Mouse (Mus musculus): ENCODE data around the gene Hectd4.

Gene Hectd4

DNA sequence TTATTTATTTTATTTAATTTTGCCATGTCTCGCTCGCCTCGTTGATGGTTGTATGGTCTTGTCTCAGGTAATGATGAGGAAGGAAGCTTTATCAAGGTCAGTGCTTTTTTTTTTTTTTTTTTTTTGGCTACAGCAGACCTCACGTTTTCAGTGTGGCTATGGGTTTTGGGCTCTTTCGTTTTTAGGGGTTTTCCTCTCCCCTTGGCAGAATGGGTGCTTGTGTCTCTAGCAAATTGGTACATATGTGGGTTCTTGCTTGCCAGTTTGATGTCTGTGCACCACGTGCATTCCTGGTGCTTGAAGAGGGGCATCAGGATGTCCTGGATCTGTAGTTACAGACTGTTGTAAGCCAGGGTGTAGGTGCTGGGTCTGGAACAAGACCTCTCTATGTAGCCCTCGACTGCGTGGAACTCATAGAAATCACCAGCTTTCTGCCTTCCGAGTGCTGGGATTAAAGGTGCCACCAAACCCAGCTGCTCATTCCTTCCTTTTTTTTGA is 179.0 kb downstream of the Hectd4 start:
- no peak for DNase-seq

DNA sequence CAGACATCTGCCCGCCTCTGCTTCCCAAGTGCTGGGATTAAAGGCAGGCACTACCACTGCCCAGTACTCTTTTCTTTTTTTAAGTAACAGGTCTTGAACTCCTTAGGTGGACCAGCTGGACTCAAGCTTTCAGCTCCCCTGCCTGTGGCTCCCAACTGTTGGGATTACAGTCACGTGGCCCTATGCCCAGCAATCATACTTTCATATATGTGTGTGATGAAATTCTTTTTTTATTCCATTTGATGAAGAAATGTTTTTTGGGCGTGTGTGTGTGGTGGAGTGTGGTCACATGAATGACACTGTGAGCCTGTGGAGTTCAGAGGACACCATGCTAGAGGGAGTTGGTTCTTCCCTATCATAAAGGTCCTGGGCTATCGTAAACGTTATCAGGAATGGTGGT is 179.5 kb downstream of the Hectd4 start:
- DNase-seq = no peak

DNA sequence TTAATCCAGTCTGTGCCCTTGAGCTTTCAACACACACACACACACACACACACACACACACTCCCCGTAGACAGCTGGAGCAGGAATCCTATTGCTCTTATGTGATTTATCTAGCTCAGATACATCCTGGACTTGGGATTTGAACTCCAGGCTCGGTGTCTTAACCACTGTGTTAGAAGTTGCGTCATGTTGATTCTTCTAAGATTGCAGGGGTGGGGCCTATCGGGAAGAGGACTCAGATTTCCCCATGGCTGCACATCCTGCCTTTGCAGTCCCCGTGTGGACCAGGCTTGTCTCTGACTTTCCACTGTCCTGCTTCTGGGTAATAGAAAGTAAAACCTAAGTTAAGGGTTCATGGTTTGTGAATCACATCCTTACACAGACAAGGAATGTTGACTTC is 180.0 kb downstream of the Hectd4 start:
- no peak for DNase-seq

DNA sequence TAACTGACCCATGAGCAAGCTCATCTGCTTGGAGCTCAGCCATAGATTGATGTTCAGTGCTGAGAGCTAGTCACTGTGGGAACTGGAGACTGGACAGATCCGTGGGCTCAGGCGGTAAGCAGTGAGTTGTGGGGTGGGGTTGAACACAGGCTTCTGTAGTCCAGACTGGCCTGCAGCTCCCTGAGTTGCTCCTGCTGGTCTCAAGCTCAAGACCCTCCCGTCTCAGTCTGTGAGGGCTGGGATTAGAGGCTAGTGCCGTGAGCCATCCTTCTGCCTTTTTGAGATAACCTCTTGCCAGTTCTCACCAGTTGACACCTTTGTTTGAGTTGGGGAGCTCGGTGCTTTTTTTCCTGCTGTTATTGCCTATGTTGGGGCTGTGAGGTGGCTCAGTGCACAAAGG is 180.8 kb downstream of the Hectd4 start:
- DNase-seq = no peak

DNA sequence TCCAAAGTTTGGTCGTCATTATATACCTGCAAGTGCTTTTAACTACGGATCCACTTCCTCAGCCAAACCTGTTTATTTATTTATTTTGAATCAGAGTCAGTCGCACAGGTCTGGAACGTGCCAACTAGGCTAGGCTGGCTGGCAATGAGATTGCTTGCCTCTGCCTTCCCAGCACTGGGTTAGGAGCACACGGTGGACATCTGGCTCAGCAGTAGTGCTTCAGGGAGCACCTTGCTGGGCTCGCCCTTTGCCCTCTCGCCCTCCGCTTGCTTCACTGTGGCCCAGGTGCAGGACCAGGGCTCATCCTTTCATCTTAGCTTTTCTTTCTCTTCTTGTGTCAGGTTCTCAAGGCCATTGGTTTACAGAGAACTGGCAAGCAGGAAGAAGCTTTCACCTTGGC is 187.8 kb downstream of the Hectd4 start:
- DNase-seq = no peak

DNA sequence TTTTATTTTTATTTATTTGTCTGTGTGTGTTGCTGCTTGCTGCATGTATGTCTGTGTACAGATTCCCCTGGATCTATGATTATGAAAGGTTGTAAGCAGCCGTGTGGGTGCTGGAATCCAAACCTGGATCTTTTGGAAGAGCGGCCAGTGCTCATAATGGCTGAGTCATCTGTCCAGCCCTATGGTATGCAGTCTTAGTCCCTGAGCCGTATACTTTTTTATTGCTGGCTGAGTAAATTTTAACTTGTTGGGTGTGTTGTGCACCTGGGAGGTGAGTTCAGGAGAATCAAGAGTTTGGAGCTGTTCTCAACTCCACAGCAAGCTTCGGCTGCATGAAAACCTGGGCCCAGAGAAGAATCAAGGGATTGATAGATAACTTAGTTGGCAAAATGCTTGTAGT is 191.0 kb downstream of the Hectd4 start:
- DNase-seq = no peak

Measured in embryo, embryonic 11 days (tissue).